Mouse (Mus musculus) midbrain, postnatal 0 days (tissue): Measurements from ENCODE around the gene Bves. TPM values are rescaled to one million over a fixed set of nuclear protein-coding genes. Genes with fewer than 3 reads are reported as not detected.
"Not testable (repeated sequence)": the region's sequence is repeated elsewhere in the genome, so short reads cannot be mapped to it uniquely, and the experiment has no call there.

Source experiments
- ATAC-seq: fragments of 200-750 bp; cut with Nextera tagmentation; 2 replicates; pipeline ENCODE4 v1.8.0; 2017; ENCODE audit warnings: moderate number of reproducible peaks, mild to moderate bottlenecking, moderate TSS enrichment, moderate library complexity; ENCODE audit not compliant: low FRiP score
- DNase-seq: peaks from one replicate; pipeline ENCODE4 v3.0.0-alpha.2; 2015; ENCODE audit warnings: low spot score
- H3K27ac ChIP-seq: fragments of 300-500 bp; sonication (generic); 2 replicates; pipeline ENCODE4 v1.5.1; 2014; ENCODE audit warnings: low read depth, mild to moderate bottlenecking, low read length, mixed read lengths
- H3K27me3 ChIP-seq: fragments of 300-500 bp; sonication (generic); 2 replicates; pipeline ENCODE4 v1.6.1; 2014; ENCODE audit warnings: low read length, control low read depth, mixed read lengths; ENCODE audit not compliant: insufficient read depth
- H3K36me3 ChIP-seq: fragments of 300-500 bp; sonication (generic); 2 replicates; pipeline ENCODE4 v1.6.1; 2014; ENCODE audit warnings: low read length, control low read depth, mixed read lengths; ENCODE audit not compliant: insufficient read depth
- H3K4me1 ChIP-seq: fragments of 300-500 bp; sonication (generic); 2 replicates; pipeline ENCODE4 v1.6.1; 2014; ENCODE audit warnings: mild to moderate bottlenecking, control low read depth, antibody characterized with exemption, low read length, mixed read lengths; ENCODE audit not compliant: insufficient read depth
- H3K4me2 ChIP-seq: fragments of 300-500 bp; sonication (generic); 2 replicates; pipeline ENCODE4 v1.6.1; 2014; ENCODE audit warnings: low read depth, mild to moderate bottlenecking, low read length, mixed read lengths; ENCODE audit not compliant: poor library complexity, severe bottlenecking
- H3K4me3 ChIP-seq: fragments of 300-500 bp; sonication (generic); 2 replicates; pipeline ENCODE4 v1.5.1; 2014; ENCODE audit warnings: low read depth, mild to moderate bottlenecking, low read length, moderate library complexity
- H3K9ac ChIP-seq: fragments of 300-500 bp; sonication (generic); replicated peaks from 2 replicates; pipeline ENCODE4 v1.6.1; 2014; ENCODE audit warnings: mild to moderate bottlenecking, low read length, moderate library complexity, mixed read lengths; ENCODE audit not compliant: poor library complexity, severe bottlenecking
- H3K9me3 ChIP-seq: fragments of 300-500 bp; sonication (generic); 2 replicates; pipeline ENCODE4 v1.6.1; 2016; ENCODE audit warnings: low read length, control low read depth
- CTCF ChIP-seq: IDR thresholded peaks from 2 replicates; pipeline ENCODE4 v1.5.1; 2016; ENCODE audit warnings: antibody characterized with exemption, mild to moderate bottlenecking
- WGBS: fragments of 180-500 bp; shearing (Covaris S2); extraction: QIAGEN DNeasy Blood & Tissue Kit; methylation state at CpG from one replicate; pipeline ENCODE4 v1.1.7; 2014; 5-methylcytosine and 5-hydroxymethylcytosine counted together
- polyA plus RNA-seq: library from polyadenylated mRNA; unstranded; fragments of >200 nt; fragmentation: Nextera tagmentation; extraction: Ambion mirVana; gene quantifications from 2 replicates; pipeline ENCODE4 v1.2.1, GENCODE M21; 2015
- total RNA-seq: library from RNA; depleted of rRNA; stranded (reverse); fragments of >200 nt; gene quantifications from 2 replicates; pipeline ENCODE4 v1.2.3, GENCODE M21; 2014

Gene Bves
- total and polyA plus RNA-seq, 2 experiments from 2014 or later: 1.3 to 2.7 TPM

DNA sequence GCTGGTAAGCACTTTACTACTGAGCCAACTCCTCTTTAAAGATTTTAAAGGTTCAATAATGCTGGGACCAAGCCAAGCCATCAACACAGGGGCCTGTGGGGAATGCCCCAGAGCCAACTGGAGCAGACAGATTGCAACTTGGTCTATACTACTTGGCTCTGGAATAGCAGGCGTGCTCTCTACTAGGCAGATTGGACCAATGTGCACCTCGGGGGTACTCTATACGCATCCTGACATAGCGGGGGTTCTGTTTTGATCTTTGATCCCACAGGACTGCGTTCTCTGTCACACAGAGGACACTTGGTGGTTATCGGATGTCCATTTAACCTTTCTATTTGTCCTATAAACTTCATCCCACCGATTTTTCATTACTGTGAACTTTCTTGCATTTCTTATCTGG lies 647 bp upstream of the Bves start:
- ATAC-seq (no peak), DNase-seq (no peak)
- Histone ChIP-seq H3K4me2 (peak overlapping the region; percentile 84; the same call in 1 of the 2 replicates), H3K9ac (no peak overlapping the region), H3K36me3 (no peaks in the 10 kb centered on the region), H3K4me3 (peak overlapping the region; percentile 73), H3K27ac (no peak overlapping the region), H3K27me3 (peaks cover 14% of the 10 kb centered on the region; the same call in 1 of the 2 replicates), H3K4me1 (no peaks in the 10 kb centered on the region), H3K9me3 (no peaks in the 10 kb centered on the region)
- WGBS: 31% methylated on average over 7 of the region's 7 CpGs
- TF ChIP-seq CTCF: no peak

- WGBS: 84% methylated on average over 7 of the region's 7 CpGs
- Histone ChIP-seq H3K9me3 (no peaks in the 10 kb centered on the region), H3K36me3 (no peaks in the 10 kb centered on the region), H3K4me3 (no peak overlapping the region), H3K4me2 (no peak overlapping the region), H3K27me3 (0 out of 2 replicates have a peak, but pooled peaks cover 12% of the 10 kb centered on the region), H3K9ac (no peak overlapping the region), H3K4me1 (no peaks in the 10 kb centered on the region), H3K27ac (no peak overlapping the region)
- no peak for TF ChIP-seq CTCF
- no peak for ATAC-seq
- no peak for DNase-seq
Measured at GRCm38 (mm10) chr10:45339106-45339505, 3.5 kb downstream of the Bves start.

- Histone ChIP-seq H3K9me3 (no peaks in the 10 kb centered on the region), H3K27ac (no peak overlapping the region), H3K4me2 (no peak overlapping the region), H3K4me3 (no peak overlapping the region), H3K4me1 (no peaks in the 10 kb centered on the region), H3K9ac (no peak overlapping the region), H3K27me3 (no peaks in the 10 kb centered on the region), H3K36me3 (no peaks in the 10 kb centered on the region)
- 86% methylated on average over 4 of the region's 4 CpGs for WGBS
- DNase-seq: no peak
- no peak for ATAC-seq
- TF ChIP-seq CTCF: 0 out of 2 replicates have a peak, but pooled peaks have one; percentile 25
Measured at GRCm38 (mm10) chr10:45344381-45344780, 8.8 kb downstream of the Bves start.

GRCm38 (mm10) chr10:45345217-45345616 lies 9.6 kb downstream of the Bves start:
- Histone ChIP-seq H3K9me3 (no peaks in the 10 kb centered on the region), H3K27me3 (no peaks in the 10 kb centered on the region), H3K36me3 (no peaks in the 10 kb centered on the region), H3K4me3 (no peak overlapping the region), H3K4me2 (no peak overlapping the region), H3K9ac (no peak overlapping the region), H3K4me1 (no peaks in the 10 kb centered on the region), H3K27ac (no peak overlapping the region)
- DNase-seq: no peak
- ATAC-seq: no peak
- no peak for TF ChIP-seq CTCF
- WGBS: 89% methylated on average over 9 of the region's 9 CpGs

DNA sequence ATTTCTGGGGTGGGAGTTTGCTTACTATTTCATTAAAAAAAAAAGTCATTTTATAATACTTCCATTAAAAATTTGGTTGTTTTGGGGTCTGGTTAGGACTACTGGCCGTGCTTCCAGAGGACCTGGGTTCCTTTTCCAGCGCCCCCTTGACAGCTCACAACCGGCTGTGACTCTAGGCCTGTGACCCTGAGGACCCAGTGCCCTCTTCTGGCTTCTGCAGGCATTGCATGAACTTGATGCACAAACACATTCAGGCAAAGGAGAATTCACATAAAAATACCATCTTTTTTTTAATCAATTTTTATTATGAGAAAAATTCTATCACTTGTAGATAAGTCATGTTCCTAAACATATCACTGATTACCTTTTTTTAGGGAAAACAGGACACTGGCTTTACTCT lies 12.6 kb downstream of the Bves start:
- H3K4me3 ChIP-seq, ATAC-seq, H3K36me3 ChIP-seq, H3K27me3 ChIP-seq, DNase-seq, H3K27ac ChIP-seq, H3K4me1 ChIP-seq, H3K9me3 ChIP-seq, H3K9ac ChIP-seq, H3K4me2 ChIP-seq: not testable (repeated sequence)
- WGBS: 91% methylated on average over 3 of the region's 3 CpGs
- 0 out of 2 replicates have a peak, but pooled peaks have one; percentile 20 for TF ChIP-seq CTCF

DNA sequence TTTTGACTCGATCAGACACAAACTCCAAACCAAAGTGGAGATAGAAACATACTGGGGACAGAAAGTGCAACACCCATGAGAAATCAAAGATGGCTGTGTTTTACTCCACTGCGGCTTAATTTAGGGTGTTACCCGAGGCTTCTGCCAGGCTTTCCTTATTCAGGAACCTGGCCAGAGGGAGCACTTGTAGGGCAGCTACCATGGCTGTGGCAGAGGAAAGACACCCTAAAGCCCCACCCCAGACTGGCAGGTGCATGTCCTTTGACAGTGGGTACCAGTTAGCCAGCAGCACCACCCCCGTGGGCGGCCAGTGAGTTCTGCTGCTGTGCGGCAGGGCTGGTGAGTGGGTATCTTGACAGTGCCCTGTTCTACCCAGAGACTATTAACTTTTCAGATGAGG lies 20.5 kb downstream of the Bves start:
- Histone ChIP-seq H3K27ac (no peak overlapping the region), H3K36me3 (no peaks in the 10 kb centered on the region), H3K9me3 (no peaks in the 10 kb centered on the region), H3K9ac (no peak overlapping the region), H3K4me1 (no peaks in the 10 kb centered on the region), H3K4me2 (no peak overlapping the region), H3K4me3 (no peak overlapping the region), H3K27me3 (no peaks in the 10 kb centered on the region)
- no peak for TF ChIP-seq CTCF
- DNase-seq: no peak
- 92% methylated on average over 6 of the region's 6 CpGs for WGBS
- no peak for ATAC-seq
